Mouse (Mus musculus) MEL-GATA-1-ER (cell line): ENCODE results near the gene Cldn19.

Experiments
- DNase-seq: peaks from one replicate; pipeline ENCODE4 v3.0.0-alpha.2; 2012; ENCODE audit warnings: low read depth; ENCODE audit errors: extremely low read depth

The Cldn19 gene

GRCm38 (mm10) chr4:119300761-119301160 lies 45.5 kb downstream of the Cldn19 start:
- no peak for DNase-seq

- no peak for DNase-seq
Observed at GRCm38 (mm10) chr4:119301777-119302176, 46.6 kb downstream of the Cldn19 start.

GRCm38 (mm10) chr4:119303291-119303690 lies 48.1 kb downstream of the Cldn19 start:
- no peak for DNase-seq

GRCm38 (mm10) chr4:119305418-119305817 lies 50.2 kb downstream of the Cldn19 start:
- no peak for DNase-seq
